Mouse (Mus musculus): Measurements from ENCODE around the gene Magi2. TPM values are rescaled to one million over a fixed set of nuclear protein-coding genes. Genes with fewer than 3 reads are reported as not detected.

Gene Magi2
- polyA plus RNA-seq (2012; rRNA removed; ENCODE audit: low replicate concordance), result 0.23 and 0.28 TPM in 2 replicates

GRCm38 (mm10) chr5:19226866-19227243, at the start of gene Magi2:
Gene Magi2 (plus strand): TSS chr5:19227036.

